Mouse (Mus musculus) ovary, adult 2 months (tissue): ENCODE data around the gene Olfr539. TPM values are rescaled to one million over a fixed set of nuclear protein-coding genes. Genes with fewer than 3 reads are reported as not detected.

ENCODE experiments used
- polyA plus RNA-seq: library from polyadenylated mRNA; depleted of rRNA; stranded (reverse); fragments of >200 nt; gene quantifications from 2 replicates; pipeline ENCODE4 v1.2.3, GENCODE M21; 2012; rRNA removed

The Olfr539 gene
- not detected in 2 replicates for polyA plus RNA-seq

DNA sequence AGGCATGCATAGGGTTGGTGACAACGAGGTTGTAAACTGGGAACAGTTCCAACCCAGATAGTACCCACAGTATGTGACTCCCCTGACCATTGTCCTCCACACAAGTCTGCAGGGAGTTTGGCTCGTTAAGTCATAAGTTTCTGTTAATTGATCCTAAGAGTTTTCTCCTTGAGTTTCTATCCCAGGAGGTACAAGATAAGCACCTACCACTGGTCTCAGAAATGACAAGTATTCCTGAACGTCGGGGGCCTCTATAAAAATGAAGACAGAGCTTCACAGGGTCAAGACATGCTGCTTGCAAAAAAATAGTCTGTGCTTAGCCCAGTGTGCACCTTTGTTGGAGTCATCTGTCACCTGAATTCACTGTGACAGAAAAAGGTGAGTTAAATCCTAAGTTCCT, at the start of gene Olfr539:
Gene Olfr539 (plus strand): TSS at position 301 of the 400 bp plus-strand sequence.

DNA sequence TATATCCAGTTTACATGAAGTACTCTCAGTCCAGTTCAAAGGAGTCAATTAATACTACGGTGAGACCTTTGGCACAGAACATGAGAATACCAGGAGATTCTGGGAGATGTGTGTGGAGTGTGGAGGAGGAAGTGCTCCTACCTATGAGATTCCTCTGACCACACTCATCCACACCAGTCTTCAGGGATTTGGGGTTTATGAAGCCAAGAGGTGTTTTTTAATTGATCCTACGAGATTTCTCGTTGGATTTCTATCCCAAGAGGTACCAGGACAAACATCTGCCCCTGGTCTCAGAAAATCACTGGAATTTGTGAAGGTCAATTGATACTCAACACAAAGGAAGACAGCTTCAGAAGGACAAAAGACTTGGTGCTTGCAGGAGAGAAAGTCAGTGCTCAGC, 31.1 kb upstream of the Olfr539 start, which contains the start of gene Olfr61:
Gene Olfr61 (plus strand): TSS at position 301 of the 400 bp plus-strand sequence.

DNA sequence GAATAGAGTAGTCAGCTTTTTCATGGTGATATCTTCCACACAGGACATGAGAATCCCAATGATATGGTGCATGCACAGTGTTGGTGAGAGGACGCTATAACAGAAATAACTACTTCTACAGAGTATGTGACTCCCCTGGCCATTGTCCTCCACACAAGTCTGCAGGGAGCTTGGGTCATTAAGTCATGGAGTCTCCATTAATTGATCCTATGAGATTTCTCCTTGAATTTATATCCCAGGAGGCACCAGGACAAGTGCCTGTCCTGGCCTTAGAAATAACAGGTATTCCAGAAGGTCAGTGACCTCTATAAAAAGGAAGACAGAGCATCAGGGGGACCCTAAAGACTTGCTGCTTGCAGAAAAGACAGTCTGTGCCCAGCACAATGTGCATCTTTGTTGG, 13.6 kb upstream of the Olfr539 start, which contains the start of gene Olfr53:
Gene Olfr53 (plus strand): TSS at position 301 of the 400 bp plus-strand sequence.

DNA sequence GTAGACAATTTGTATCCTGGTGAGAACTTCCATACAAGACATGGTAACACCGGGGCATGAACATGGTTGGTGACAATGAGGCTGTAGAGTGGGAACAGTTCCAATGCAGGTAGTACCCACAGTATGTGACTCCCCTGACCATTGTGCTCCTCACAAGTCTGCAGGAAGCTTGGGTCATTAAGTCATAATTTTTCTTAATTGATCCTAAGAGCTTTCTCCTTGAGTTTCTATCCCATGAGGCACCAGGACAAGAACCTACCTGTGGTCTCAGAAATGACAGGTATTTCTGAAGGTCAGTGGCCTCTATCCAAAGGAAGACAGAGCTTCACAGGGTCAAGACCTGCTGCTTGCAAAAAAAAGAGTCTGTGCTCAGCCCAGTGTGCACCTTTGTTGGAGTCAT, 21.9 kb downstream of the Olfr539 start, which contains the start of gene Olfr45:
Gene Olfr45 (plus strand): TSS at position 301 of the 400 bp plus-strand sequence.

DNA sequence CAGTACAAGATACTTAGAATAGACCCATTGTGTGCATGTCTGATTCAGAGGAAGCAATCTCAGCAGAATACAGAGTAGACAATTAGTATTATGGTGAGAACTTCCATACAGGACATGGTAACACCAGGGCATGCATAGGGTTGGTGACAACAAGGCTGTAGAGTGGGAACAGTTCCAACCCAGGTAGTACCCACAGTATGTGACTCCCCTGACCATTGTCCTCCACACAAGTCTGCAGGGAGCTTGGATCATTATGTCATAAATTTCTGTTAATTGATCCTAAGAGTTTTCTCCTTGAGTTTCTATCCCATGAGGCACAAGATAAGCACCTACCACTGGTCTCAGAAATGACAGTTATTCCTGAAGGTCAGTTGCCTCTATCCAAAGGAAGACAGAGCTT, 37.2 kb downstream of the Olfr539 start, which contains the start of gene Olfr541:
Gene Olfr541 (plus strand): TSS at position 301 of the 400 bp plus-strand sequence.

Other genes starting within 250 kb of the Olfr539 start
- gene Olfr532, start 238.3 kb upstream of the Olfr539 start, polyA plus RNA-seq = not detected in 2 replicates
- not detected in 2 replicates for gene Olfr533, start 196.6 kb upstream of the Olfr539 start, polyA plus RNA-seq
- not detected in 2 replicates for gene Olfr535, start 175.7 kb upstream of the Olfr539 start, polyA plus RNA-seq
- gene Olfr536, start 152.5 kb upstream of the Olfr539 start, polyA plus RNA-seq = not detected in 2 replicates
- gene Olfr538, start 92.0 kb upstream of the Olfr539 start, polyA plus RNA-seq = not detected in 2 replicates
- gene Olfr46, start 58.7 kb upstream of the Olfr539 start, polyA plus RNA-seq = not detected in 2 replicates
- gene Olfr61, start 31.0 kb upstream of the Olfr539 start, polyA plus RNA-seq = not detected in 2 replicates
- not detected in 2 replicates for gene Olfr53, start 13.5 kb upstream of the Olfr539 start, polyA plus RNA-seq
- not detected in 2 replicates for gene Olfr45, start 22.0 kb downstream of the Olfr539 start, polyA plus RNA-seq
- not detected in 2 replicates for gene Olfr541, start 37.3 kb downstream of the Olfr539 start, polyA plus RNA-seq
- gene Cyp2e1, start 103.8 kb downstream of the Olfr539 start, polyA plus RNA-seq = 8.3 and 9.5 TPM in 2 replicates
- gene Syce1, start 127.9 kb downstream of the Olfr539 start, polyA plus RNA-seq = 0.14 and 0.26 TPM in 2 replicates
- gene Zfp941, start 162.2 kb downstream of the Olfr539 start, polyA plus RNA-seq = 0.12 and 0.23 TPM in 2 replicates
- 22.0 and 24.3 TPM in 2 replicates for gene Urah, start 175.1 kb downstream of the Olfr539 start, polyA plus RNA-seq
- 5.0 and 5.1 TPM in 2 replicates for gene Scgb1c1, start 185.6 kb downstream of the Olfr539 start, polyA plus RNA-seq
- gene Odf3, start 187.9 kb downstream of the Olfr539 start, polyA plus RNA-seq = 0.28 and 0.41 TPM in 2 replicates
- gene Gm45785, start 196.4 kb downstream of the Olfr539 start, polyA plus RNA-seq = not detected in 2 replicates
- 136 and 146 TPM in 2 replicates for gene Ric8a, start 197.0 kb downstream of the Olfr539 start, polyA plus RNA-seq
- 27.1 and 32.9 TPM in 2 replicates for gene Bet1l, start 197.6 kb downstream of the Olfr539 start, polyA plus RNA-seq
- 62.6 and 66.1 TPM in 2 replicates for gene Psmd13, start 222.0 kb downstream of the Olfr539 start, polyA plus RNA-seq
- 31.6 and 44.1 TPM in 2 replicates for gene Sirt3, start 222.4 kb downstream of the Olfr539 start, polyA plus RNA-seq
- gene Cox8b, start 240.5 kb downstream of the Olfr539 start, polyA plus RNA-seq = 4.1 and 5.5 TPM in 2 replicates